Mouse (Mus musculus): ENCODE data around the gene Rasgrp2.

Gene Rasgrp2

DNA sequence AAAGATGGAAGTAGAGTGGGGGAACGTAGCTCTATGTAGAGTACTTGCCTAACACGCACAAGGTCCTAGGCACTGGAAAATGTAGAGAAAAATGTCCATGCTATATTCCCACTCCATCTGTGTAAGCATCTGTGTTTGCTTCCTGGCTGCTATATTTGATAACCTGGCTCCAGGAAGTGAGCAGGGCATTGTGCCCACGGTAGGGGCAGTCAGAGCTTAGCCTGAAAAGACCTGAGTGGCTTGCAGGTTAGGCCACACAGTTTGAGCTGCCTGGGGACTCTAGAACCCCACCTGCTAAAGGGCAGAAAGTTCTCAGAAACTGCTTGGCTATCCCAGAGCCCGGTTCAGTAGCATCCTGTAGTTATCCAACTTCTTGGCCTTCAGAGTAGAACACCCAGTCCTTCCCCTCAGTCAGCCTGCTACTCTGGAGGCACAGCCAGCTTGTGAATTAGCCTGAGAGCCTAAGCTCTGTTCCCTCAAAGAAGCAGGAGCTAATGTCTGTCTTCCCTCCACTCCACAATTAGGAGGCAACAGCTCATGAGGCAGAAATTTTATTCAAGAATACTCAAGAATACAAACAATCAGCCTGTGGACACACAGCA lies 16.7 kb upstream of the Rasgrp2 start:
- DNase-seq (ENCODE audit: extremely low read depth, low read depth, low spot score): no peak

- DNase-seq (ENCODE audit: extremely low read depth, low read depth, low spot score): no peak
These were observed 15.7 kb upstream of the Rasgrp2 start for GRCm38 (mm10) chr19:6383470-6383869.

- no peak for DNase-seq (ENCODE audit: extremely low read depth, low read depth, low spot score)
These were observed 15.0 kb upstream of the Rasgrp2 start, which contains the start of gene Pygm for GRCm38 (mm10) chr19:6384128-6384527. Gene Pygm, plus strand, starts transcription at chr19:6384399.

GRCm38 (mm10) chr19:6384954-6385353 lies 14.2 kb upstream of the Rasgrp2 start:
- no peak for DNase-seq (ENCODE audit: extremely low read depth, low read depth, low spot score)

DNA sequence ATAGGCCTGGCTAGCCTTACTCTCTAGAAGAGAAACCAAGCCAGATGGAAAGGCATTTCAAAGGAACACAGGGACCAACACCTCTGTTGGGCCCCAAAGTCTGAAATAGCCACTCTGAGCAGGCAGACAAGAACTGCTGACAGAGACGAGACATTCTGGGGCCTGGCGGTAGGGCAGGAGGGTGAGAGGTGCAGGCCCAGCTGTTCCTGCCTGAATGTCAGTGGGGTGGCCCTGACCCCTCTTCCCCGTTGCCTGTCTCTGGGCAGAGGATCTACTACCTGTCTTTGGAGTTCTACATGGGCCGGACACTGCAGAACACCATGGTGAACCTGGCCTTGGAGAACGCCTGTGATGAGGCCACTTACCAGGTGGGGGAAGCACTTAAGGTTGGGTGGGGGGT lies 13.7 kb upstream of the Rasgrp2 start:
- no peak for DNase-seq (ENCODE audit: extremely low read depth, low read depth, low spot score)

- no peak for DNase-seq (ENCODE audit: extremely low read depth, low read depth, low spot score)
These were observed 13.3 kb upstream of the Rasgrp2 start for GRCm38 (mm10) chr19:6385821-6386220.

GRCm38 (mm10) chr19:6386234-6386633 lies 12.9 kb upstream of the Rasgrp2 start:
- DNase-seq (ENCODE audit: extremely low read depth, low read depth, low spot score): no peak

- DNase-seq (ENCODE audit: extremely low read depth, low read depth, low spot score): no peak
These were observed 11.1 kb upstream of the Rasgrp2 start for GRCm38 (mm10) chr19:6388006-6388405.

- no peak for DNase-seq (ENCODE audit: extremely low read depth, low read depth, low spot score)
These were observed 9.3 kb upstream of the Rasgrp2 start for GRCm38 (mm10) chr19:6389803-6390202.

GRCm38 (mm10) chr19:6390251-6390650 lies 8.9 kb upstream of the Rasgrp2 start:
- no peak for DNase-seq (ENCODE audit: extremely low read depth, low read depth, low spot score)

DNA sequence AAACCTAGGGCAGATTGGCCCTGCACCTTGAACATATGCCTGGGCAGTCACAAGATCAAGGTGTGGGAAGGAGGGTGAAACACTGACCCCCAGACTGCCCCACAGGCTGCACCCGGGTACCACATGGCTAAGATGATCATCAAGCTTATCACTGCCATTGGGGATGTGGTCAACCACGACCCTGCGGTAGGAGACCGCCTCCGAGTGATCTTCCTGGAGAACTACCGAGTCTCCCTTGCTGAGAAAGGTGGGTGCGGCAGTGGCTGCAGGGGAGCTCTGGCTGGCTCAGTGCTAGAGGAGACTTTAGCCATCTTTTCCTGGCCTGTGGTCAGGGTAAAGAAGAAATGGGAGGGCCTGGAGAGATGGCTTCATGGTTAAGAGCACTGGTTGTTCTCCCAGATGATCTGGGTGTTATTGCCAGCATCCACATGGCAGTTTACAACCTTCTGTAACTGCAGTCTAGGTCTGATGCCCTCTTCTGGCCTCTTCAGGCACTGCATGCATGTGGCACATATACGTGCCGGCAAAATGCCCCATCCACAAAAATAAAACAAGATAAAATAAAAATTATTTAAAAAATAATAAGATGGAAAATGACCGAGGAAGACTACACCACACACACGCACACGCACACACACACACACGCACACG lies 6.3 kb upstream of the Rasgrp2 start:
- DNase-seq (ENCODE audit: extremely low read depth, low read depth, low spot score): no peak

DNA sequence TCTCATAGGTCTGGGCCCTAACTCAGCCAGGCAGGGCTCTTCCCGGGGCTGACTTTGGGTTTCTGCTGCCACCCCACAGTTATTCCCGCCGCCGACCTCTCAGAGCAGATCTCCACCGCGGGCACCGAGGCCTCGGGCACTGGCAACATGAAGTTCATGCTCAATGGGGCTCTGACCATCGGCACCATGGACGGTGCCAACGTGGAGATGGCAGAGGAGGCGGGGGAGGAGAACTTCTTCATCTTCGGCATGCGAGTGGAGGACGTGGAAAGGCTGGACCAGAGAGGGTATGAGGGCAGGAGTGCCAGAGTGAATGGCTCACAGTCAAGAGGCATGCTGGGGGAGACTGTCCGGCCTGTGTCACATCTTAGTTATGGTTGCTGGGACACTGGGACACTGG lies 5.5 kb upstream of the Rasgrp2 start:
- no peak for DNase-seq (ENCODE audit: extremely low read depth, low read depth, low spot score)

- DNase-seq (ENCODE audit: extremely low read depth, low read depth, low spot score): no peak
These were observed 2.9 kb upstream of the Rasgrp2 start for GRCm38 (mm10) chr19:6396237-6396636.

DNA sequence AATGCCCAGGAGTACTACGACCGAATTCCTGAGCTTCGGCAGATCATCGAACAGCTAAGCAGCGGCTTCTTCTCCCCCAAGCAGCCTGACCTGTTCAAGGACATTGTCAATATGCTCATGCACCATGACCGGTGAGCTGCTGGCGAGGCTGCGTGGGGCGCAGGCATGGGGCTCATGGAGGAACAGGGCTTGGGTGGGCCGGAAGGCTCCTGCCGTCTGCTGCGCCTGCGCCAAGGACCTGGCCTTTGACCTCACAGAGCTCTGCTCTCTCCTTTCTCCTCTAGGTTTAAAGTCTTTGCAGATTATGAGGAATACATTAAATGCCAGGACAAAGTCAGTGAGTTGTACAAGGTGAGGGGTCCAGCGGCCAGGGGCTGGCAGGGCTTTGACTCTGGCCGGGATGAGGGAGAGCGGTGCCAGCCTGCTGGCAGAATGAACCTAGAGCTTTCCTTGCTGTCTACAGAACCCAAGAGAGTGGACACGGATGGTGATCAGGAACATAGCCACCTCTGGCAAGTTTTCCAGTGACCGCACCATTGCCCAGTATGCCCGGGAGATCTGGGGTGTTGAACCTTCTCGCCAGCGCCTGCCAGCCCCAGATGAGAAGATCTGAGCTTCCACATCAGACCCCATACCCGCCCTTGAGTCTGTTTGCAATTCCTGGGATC lies 1.4 kb upstream of the Rasgrp2 start:
- DNase-seq (ENCODE audit: extremely low read depth, low read depth, low spot score): no peak

DNA sequence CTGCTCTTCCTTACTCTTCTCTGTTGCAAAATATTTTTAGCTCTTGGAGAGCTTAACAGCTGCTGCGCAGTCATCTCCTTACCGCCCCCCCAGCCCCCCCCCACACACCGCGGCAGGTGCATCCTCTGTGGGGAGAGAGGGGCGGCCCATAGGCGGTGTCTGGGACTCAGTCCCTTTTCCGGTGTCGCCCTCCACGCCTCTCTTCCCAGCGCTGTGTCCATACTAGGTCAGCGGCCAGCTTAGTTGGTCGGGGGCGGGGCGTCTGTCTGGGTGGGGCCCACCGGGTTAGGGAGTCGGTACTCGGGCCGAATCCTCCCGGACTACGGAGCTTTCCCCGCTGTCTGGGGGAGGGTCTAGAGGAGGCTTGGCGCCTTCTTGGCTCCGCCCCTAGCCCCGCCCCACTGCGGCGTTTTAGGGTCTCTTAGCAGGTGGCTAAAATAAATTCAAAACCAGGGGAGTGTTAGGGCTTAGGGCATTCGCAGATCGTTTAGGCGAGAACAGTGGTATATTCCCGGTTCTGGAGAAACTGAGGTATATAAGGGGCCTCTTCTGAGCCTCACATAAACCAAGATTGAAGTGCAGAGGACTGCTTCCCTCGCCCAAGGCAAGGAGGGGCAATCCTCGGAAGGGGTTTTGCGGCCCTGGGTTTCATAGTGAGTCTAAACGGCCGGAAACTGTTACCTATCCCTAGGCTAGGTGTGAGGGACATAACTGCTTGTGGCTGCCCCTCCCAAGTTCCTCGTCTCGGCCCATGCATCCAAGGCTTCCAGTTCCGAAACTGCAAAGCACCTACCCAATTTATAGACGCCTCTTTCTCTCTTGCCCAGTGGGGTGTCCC lies 474 bp upstream of the Rasgrp2 start:
- no peak for DNase-seq (ENCODE audit: extremely low read depth, low read depth, low spot score)

DNA sequence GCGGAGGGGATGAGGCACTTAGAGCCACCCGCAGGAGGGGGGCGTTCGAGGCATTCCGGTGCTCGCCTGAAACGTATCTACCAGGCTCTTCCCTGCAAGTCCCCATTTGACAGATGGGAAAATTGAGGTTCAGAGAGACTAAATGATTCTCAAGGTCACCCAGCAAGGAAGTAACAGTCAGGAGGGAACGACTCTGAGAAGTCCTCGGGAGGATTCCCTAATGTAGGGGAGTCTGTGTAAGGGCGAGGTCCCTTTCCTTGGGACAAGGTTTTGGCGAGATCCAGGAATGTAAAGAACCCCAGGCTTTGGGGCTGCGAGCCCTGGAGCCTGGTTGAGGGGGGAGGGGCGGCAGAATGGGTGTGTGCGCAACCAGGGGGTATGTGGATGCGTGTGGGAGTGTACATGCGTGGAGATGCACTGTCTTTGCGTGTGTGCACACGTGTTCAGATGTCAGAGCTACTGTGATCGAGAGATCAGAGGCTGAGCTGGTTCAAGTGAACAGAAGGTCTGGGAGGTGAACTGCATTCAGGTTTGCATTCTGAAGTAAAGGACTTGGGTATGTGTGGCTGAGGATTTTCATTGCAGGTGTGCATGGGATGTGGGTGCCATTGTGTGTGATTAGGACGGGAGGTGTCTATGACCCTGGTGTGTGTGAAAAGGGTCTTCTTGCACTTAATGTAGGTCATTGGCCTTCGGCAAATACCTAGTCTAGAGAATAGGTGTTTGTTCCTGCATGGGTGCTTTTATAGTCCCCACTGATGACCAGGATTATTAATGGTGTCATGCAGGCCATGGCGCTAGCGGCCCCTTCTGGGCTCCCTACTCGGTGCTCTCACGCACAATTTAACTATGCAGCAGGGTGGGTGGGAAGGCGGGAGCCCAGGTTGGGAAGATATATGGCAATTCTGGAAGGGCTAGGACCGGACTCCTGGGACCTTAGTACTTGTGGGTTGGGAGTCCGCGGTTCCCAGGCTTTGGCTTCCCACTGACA lies 1.3 kb downstream of the Rasgrp2 start:
- DNase-seq (ENCODE audit: extremely low read depth, low read depth, low spot score): no peak

- DNase-seq (ENCODE audit: extremely low read depth, low read depth, low spot score): no peak
These were observed 2.1 kb downstream of the Rasgrp2 start for GRCm38 (mm10) chr19:6401131-6401815.

DNA sequence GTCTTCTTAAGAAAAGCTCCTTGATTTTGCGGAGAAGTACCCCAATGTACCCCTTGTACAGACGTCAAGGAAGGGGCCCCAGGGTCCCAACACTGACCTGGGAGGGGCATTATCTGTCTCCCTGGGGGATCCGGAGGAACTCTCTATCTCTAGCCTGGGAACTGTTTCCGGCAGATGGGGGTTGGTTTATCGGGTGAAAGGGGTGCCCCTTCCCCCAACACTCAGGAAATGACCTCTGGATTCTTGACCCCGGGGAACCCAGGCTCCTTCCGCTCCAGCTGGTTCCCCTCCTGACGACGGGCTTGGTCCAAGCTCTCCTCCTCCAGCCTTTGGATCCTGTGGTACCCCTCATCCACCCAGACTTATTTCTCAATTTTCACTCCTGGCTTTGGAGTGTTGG lies 2.8 kb downstream of the Rasgrp2 start:
- no peak for DNase-seq (ENCODE audit: extremely low read depth, low read depth, low spot score)

DNA sequence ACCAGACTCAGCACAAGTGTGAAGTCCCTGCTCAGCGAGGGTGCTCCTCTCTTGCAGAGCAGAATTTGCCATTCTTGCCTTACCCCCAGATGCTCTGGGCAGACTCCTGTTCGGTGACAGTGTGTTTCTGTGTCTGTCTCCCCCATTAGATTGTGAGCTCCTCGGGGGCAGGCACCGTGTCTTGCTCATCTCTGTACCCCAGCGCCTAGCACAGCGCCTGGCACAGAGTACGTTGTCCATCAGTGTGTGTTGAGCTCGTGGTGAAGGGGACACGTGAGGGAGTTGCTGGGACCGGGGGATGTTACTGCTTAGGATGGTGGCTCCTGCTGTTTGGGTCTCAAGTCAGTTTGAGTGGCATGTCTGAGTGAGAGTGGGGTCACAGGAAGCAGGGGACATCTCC lies 4.7 kb downstream of the Rasgrp2 start:
- no peak for DNase-seq (ENCODE audit: extremely low read depth, low read depth, low spot score)

GRCm38 (mm10) chr19:6405433-6405832 lies 6.3 kb downstream of the Rasgrp2 start:
- no peak for DNase-seq (ENCODE audit: extremely low read depth, low read depth, low spot score)
